In genomic region chr9:117187116-117188034, GRCm38 (mm10) we compare ENCODE assay signal across 25 mouse cellular contexts.
DNase-seq lines count a peak whose midpoint lies in the region; ATAC-seq and TF ChIP-seq lines count a peak whose summit lies in the region.
"Had no signal": no experiment of that assay in that cellular context is flagged by ENCODE, and none has a peak within 500 bp of the region (broad histone marks: within the 10 kb centered on the region; RNA-seq: fewer than 3 reads in every experiment).

No protein-coding gene starts in this region.

- TF ChIP-seq CTCF in lung, embryonic 14.5 days (IDR thresholded peaks at IDR 0.05; ENCODE audit: low read depth): no peak

- no peaks in the 10 kb centered on the region for H3K9me3 ChIP-seq in forebrain, embryonic 14.5 days (replicated peaks; ENCODE audit: control insufficient read depth, low read length)
- no peaks in the 10 kb centered on the region for H3K9me3 ChIP-seq in forebrain, embryonic 16.5 days (ENCODE audit: control insufficient read depth, low read length)
- no peaks in the 10 kb centered on the region for H3K9me3 ChIP-seq in lung, embryonic 14.5 days (ENCODE audit: low read depth, low read length)
- H3K9me3 ChIP-seq in embryonic facial prominence, embryonic 14.5 days (ENCODE audit: control insufficient read depth, low read length): no peaks in the 10 kb centered on the region
- H3K9me3 ChIP-seq: embryonic facial prominence, embryonic 15.5 days; heart, embryonic 10.5 days; hindbrain, embryonic 15.5 days; intestine, embryonic 15.5 days had no signal

- no peak for ATAC-seq in forebrain, embryonic 14.5 days
- ATAC-seq in forebrain, embryonic 16.5 days: no peak
- ATAC-seq in lung, embryonic 14.5 days (ENCODE audit: insufficient read depth): peak; percentile 29; the same call in 1 of the 2 replicates
- ATAC-seq in embryonic facial prominence, embryonic 14.5 days (ENCODE audit: low read depth): no peak
- ATAC-seq: intestine, embryonic 15.5 days; liver, postnatal 0 days; midbrain, embryonic 16.5 days had no signal

- no peak overlapping the region for H3K4me2 ChIP-seq in forebrain, embryonic 14.5 days (ENCODE audit: low read length)
- no peak overlapping the region for H3K4me2 ChIP-seq in forebrain, embryonic 16.5 days (ENCODE audit: low read length)
- H3K4me2 ChIP-seq in lung, embryonic 14.5 days: no peak overlapping the region
- no peak overlapping the region for H3K4me2 ChIP-seq in embryonic facial prominence, embryonic 14.5 days (ENCODE audit: low read depth, low read length)
- H3K4me2 ChIP-seq: embryonic facial prominence, embryonic 15.5 days; hindbrain, embryonic 15.5 days; intestine, embryonic 15.5 days; liver, embryonic 11.5 days had no signal

- peak; percentile 39 for DNase-seq in forebrain, embryonic 14.5 days (ENCODE audit: low spot score)
- peak; percentile 71 for DNase-seq in lung, embryonic 14.5 days
- no peak for DNase-seq in lung, postnatal 36 days
- DNase-seq in MN1 (ENCODE audit: low spot score): peak; percentile 30
- peak; percentile 79 for DNase-seq in embryonic facial prominence, embryonic 14.5 days (ENCODE audit: low spot score)
- DNase-seq in right cerebral cortex, postnatal 10 days (ENCODE audit: low spot score in 2 of 2): no peak
- DNase-seq: adrenal gland, postnatal 14 days; cerebellum, adult 9-11 months; heart, postnatal 4 days; kidney, adult 8-10 months; kidney, postnatal 10 days; liver, postnatal 0 days; lung, postnatal 14 days; right cerebral cortex, postnatal 4 days; thymus, adult 2 months had no signal

- H3K36me3 ChIP-seq in forebrain, embryonic 14.5 days (ENCODE audit: control insufficient read depth, insufficient read depth, low read length): no peaks in the 10 kb centered on the region
- no peaks in the 10 kb centered on the region for H3K36me3 ChIP-seq in forebrain, embryonic 16.5 days (ENCODE audit: control insufficient read depth, insufficient read depth)
- H3K36me3 ChIP-seq in lung, embryonic 14.5 days (ENCODE audit: insufficient read depth): 0 out of 2 replicates have a peak, but pooled peaks cover 3% of the 10 kb centered on the region
- H3K36me3 ChIP-seq in embryonic facial prominence, embryonic 14.5 days (ENCODE audit: control insufficient read depth, insufficient read depth, low read length): peaks cover 4% of the 10 kb centered on the region; the same call in 1 of the 2 replicates
- H3K36me3 ChIP-seq: hindbrain, embryonic 15.5 days had no signal

- no peak overlapping the region for H3K4me3 ChIP-seq in forebrain, embryonic 14.5 days (ENCODE audit: low read depth, low read length)
- H3K4me3 ChIP-seq in forebrain, embryonic 16.5 days (replicated peaks; ENCODE audit: low read length): no peak overlapping the region
- no peak overlapping the region for H3K4me3 ChIP-seq in lung, embryonic 14.5 days (ENCODE audit: low read depth, low read length)
- no peak overlapping the region for H3K4me3 ChIP-seq in embryonic facial prominence, embryonic 14.5 days (ENCODE audit: low read depth, low read length)
- H3K4me3 ChIP-seq: embryonic facial prominence, embryonic 15.5 days; heart, embryonic 10.5 days; hindbrain, embryonic 15.5 days; intestine, embryonic 15.5 days; left cerebral cortex, adult 2 months; megakaryocyte, embryonic 14.5 days had no signal

- no peak overlapping the region for H3K9ac ChIP-seq in forebrain, embryonic 14.5 days (ENCODE audit: low read length)
- no peak overlapping the region for H3K9ac ChIP-seq in forebrain, embryonic 16.5 days (replicated peaks; ENCODE audit: low read depth, low read length)
- H3K9ac ChIP-seq in lung, embryonic 14.5 days: no peak overlapping the region
- no peak overlapping the region for H3K9ac ChIP-seq in embryonic facial prominence, embryonic 14.5 days (ENCODE audit: low read depth, low read length)
- H3K9ac ChIP-seq: embryonic facial prominence, embryonic 15.5 days; hindbrain, embryonic 15.5 days; intestine, embryonic 15.5 days; liver, postnatal 0 days had no signal

- no peak overlapping the region for H3K27ac ChIP-seq in forebrain, embryonic 14.5 days (ENCODE audit: low read depth, low read length)
- no peak overlapping the region for H3K27ac ChIP-seq in forebrain, embryonic 16.5 days (ENCODE audit: low read length)
- H3K27ac ChIP-seq in lung, embryonic 14.5 days (ENCODE audit: low read depth): no peak overlapping the region
- H3K27ac ChIP-seq in embryonic facial prominence, embryonic 14.5 days (replicated peaks; ENCODE audit: low read depth, low read length): no peak overlapping the region; the same call in 1 of the 2 replicates
- H3K27ac ChIP-seq: embryonic facial prominence, embryonic 15.5 days; heart, embryonic 10.5 days; hindbrain, embryonic 15.5 days; intestine, embryonic 15.5 days; left cerebral cortex, adult 2 months had no signal

- WGBS in forebrain, embryonic 14.5 days: 83% methylated on average over 15 of the region's 15 CpGs
- 76% methylated on average over 15 of the region's 15 CpGs for WGBS in forebrain, embryonic 16.5 days
- 59% methylated on average over 15 of the region's 15 CpGs for WGBS in lung, embryonic 14.5 days
- WGBS in embryonic facial prominence, embryonic 14.5 days: 63% methylated on average over 15 of the region's 15 CpGs

- H3K27me3 ChIP-seq in forebrain, embryonic 14.5 days (replicated peaks; ENCODE audit: control insufficient read depth, insufficient read depth, low read length): no peaks in the 10 kb centered on the region
- H3K27me3 ChIP-seq in forebrain, embryonic 16.5 days (replicated peaks; ENCODE audit: control insufficient read depth, insufficient read depth, low read length): no peaks in the 10 kb centered on the region; the same call in none of the 2 replicates
- no peaks in the 10 kb centered on the region for H3K27me3 ChIP-seq in lung, embryonic 14.5 days (ENCODE audit: insufficient read depth, low read length)
- no peaks in the 10 kb centered on the region for H3K27me3 ChIP-seq in embryonic facial prominence, embryonic 14.5 days (replicated peaks; ENCODE audit: control insufficient read depth, insufficient read depth, low read length)
- H3K27me3 ChIP-seq: CH12.LX; embryonic facial prominence, embryonic 15.5 days; hindbrain, embryonic 15.5 days; intestine, embryonic 15.5 days; megakaryocyte, embryonic 14.5 days had no signal

- no peaks in the 10 kb centered on the region for H3K4me1 ChIP-seq in forebrain, embryonic 14.5 days (ENCODE audit: control insufficient read depth, insufficient read depth, low read length)
- H3K4me1 ChIP-seq in forebrain, embryonic 16.5 days (replicated peaks; ENCODE audit: control insufficient read depth, insufficient read depth, low read length): peaks cover 5% of the 10 kb centered on the region
- no peaks in the 10 kb centered on the region for H3K4me1 ChIP-seq in lung, embryonic 14.5 days (ENCODE audit: insufficient read depth)
- peaks cover 14% of the 10 kb centered on the region for H3K4me1 ChIP-seq in embryonic facial prominence, embryonic 14.5 days (ENCODE audit: control insufficient read depth, insufficient read depth, low read length)
- H3K4me1 ChIP-seq: intestine, embryonic 15.5 days; megakaryocyte, embryonic 14.5 days had no signal

Comparison
In these comparisons a context has a peak if more than half of its experiments do, and no peak if none do; other contexts are left out.
1. DNase-seq: peak in forebrain, embryonic 14.5 days (single experiment), lung, embryonic 14.5 days (single experiment), MN1 (single experiment) and embryonic facial prominence, embryonic 14.5 days (single experiment); none in lung, postnatal 36 days (single experiment) and right cerebral cortex, postnatal 10 days (0 of 2).